Mouse (Mus musculus) liver, adult 2 months (tissue): ENCODE measurements around the gene Morn3.

Experiments used
- CTCF ChIP-seq: fragments of 200-500 bp; IDR thresholded peaks from 2 replicates; pipeline ENCODE4 v1.5.1; 2011; ENCODE audit warnings: low read depth, low read length, control low read depth
- POLR2A ChIP-seq: fragments of 200-500 bp; IDR thresholded peaks from 2 replicates; pipeline ENCODE4 v1.6.1; 2011; ENCODE audit warnings: low read length, control low read depth; ENCODE audit not compliant: insufficient read depth; ENCODE audit errors: extremely low read depth

GRCm38 (mm10) chr5:123060706-123061401 is 14.0 kb upstream of the Morn3 start:
- TF ChIP-seq CTCF (no peak), POLR2A (no peak)
